Mouse (Mus musculus): ENCODE measurements at regions not wholly inside any gene's neighbourhood (a gene's known extent, or its start where the extent isn't known, plus 50 kb on each side); places are given as distances from the start of the nearest gene placed in this dataset.

GRCm38 (mm10) chr3:52767276-52767675, 249.8 kb downstream of the Cog6 start:
- no peaks in the 10 kb centered on the region for H3K4me1 ChIP-seq (ENCODE audit: control insufficient read depth, insufficient read depth, low read length)
- no peaks in the 10 kb centered on the region for H3K36me3 ChIP-seq (ENCODE audit: control insufficient read depth, insufficient read depth)
- no peak overlapping the region for H3K4me3 ChIP-seq (ENCODE audit: low read length)
- H3K4me2 ChIP-seq (ENCODE audit: low read depth, low read length): no peak overlapping the region
- 61% methylated on average over 10 of the region's 10 CpGs for WGBS
- no peak overlapping the region for H3K27ac ChIP-seq (ENCODE audit: low read length)
- H3K9me3 ChIP-seq (replicated peaks; ENCODE audit: control insufficient read depth, low read length): no peaks in the 10 kb centered on the region
- H3K27me3 ChIP-seq (ENCODE audit: control insufficient read depth, insufficient read depth, low read length): no peaks in the 10 kb centered on the region
- 0 out of 2 replicates have a peak, but pooled peaks have one; percentile 6 for ATAC-seq (replicated peaks; ENCODE audit: extremely low read depth, insufficient read depth, low FRiP score)
- H3K9ac ChIP-seq (ENCODE audit: low read length): no peak overlapping the region

- peak; percentile 32 for ATAC-seq (replicated peaks; ENCODE audit: extremely low read depth, insufficient read depth, low FRiP score)
- Histone ChIP-seq H3K9ac (ENCODE audit: low read length) (no peak overlapping the region), H3K9me3 (replicated peaks; ENCODE audit: control insufficient read depth, low read length) (no peaks in the 10 kb centered on the region), H3K36me3 (ENCODE audit: control insufficient read depth, insufficient read depth) (no peaks in the 10 kb centered on the region), H3K4me1 (ENCODE audit: control insufficient read depth, insufficient read depth, low read length) (no peaks in the 10 kb centered on the region), H3K27ac (ENCODE audit: low read length) (no peak overlapping the region), H3K4me2 (ENCODE audit: low read depth, low read length) (no peak overlapping the region), H3K4me3 (ENCODE audit: low read length) (no peak overlapping the region), H3K27me3 (ENCODE audit: control insufficient read depth, insufficient read depth, low read length) (no peaks in the 10 kb centered on the region)
- 68% methylated on average over 5 of the region's 5 CpGs for WGBS
These were observed 250.2 kb downstream of the Cog6 start for GRCm38 (mm10) chr3:52766841-52767240.

DNA sequence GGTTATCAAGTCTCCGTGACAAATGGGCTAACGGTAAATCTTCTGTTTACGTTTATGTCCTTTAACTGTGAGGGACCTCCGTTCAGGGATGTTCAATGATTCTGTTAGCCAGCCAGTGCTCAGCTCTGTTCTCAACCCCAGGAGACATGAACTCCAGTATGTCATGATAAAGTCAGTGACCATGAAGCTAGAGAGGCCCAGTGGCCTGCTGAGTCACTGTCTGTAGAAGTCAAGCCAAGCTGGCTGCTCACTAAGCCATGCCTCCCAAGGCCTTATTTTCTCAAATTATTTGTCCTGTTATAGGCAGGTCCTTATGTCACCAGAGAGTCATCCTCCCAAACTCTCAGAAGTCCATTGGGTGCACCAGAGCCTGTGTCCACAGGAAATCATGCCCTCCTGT, 252.9 kb downstream of the Cog6 start:
- H3K9ac ChIP-seq (ENCODE audit: low read length): no peak overlapping the region
- H3K36me3 ChIP-seq (ENCODE audit: control insufficient read depth, insufficient read depth): no peaks in the 10 kb centered on the region
- H3K27me3 ChIP-seq (ENCODE audit: control insufficient read depth, insufficient read depth, low read length): no peaks in the 10 kb centered on the region
- no peak overlapping the region for H3K4me3 ChIP-seq (ENCODE audit: low read length)
- no peaks in the 10 kb centered on the region for H3K9me3 ChIP-seq (replicated peaks; ENCODE audit: control insufficient read depth, low read length)
- WGBS: 62% methylated on average over 4 of the region's 4 CpGs
- no peaks in the 10 kb centered on the region for H3K4me1 ChIP-seq (ENCODE audit: control insufficient read depth, insufficient read depth, low read length)
- H3K27ac ChIP-seq (ENCODE audit: low read length): no peak overlapping the region
- no peak for ATAC-seq (replicated peaks; ENCODE audit: extremely low read depth, insufficient read depth, low FRiP score)
- H3K4me2 ChIP-seq (ENCODE audit: low read depth, low read length): no peak overlapping the region

DNA sequence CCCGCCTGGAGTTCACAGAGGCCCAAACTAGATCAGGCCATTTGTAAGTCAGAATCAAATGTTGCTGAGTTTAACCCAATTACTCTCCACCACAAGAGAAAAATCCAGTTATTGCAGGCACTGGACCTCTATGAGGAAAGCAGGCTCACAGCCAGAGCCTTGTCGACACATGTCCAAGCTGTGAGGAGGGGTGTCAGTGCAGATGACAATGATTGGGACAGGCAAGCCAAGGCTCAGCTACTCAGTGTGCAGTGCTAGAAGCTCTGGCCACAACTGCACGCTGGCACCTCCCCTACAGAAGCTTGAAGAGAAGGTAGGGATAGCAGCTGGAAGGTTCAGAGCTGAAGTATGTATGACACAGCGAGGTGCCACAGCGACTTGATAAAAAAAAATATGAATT, 253.4 kb downstream of the Cog6 start:
- no peak for ATAC-seq (replicated peaks; ENCODE audit: extremely low read depth, insufficient read depth, low FRiP score)
- 69% methylated on average over 5 of the region's 5 CpGs for WGBS

GRCm38 (mm10) chr3:52762549-52762948, 254.5 kb downstream of the Cog6 start:
- H3K27ac ChIP-seq (ENCODE audit: low read length): no peak overlapping the region
- no peak overlapping the region for H3K4me3 ChIP-seq (ENCODE audit: low read length)
- 84% methylated on average over 6 of the region's 6 CpGs for WGBS
- no peaks in the 10 kb centered on the region for H3K4me1 ChIP-seq (ENCODE audit: control insufficient read depth, insufficient read depth, low read length)
- H3K27me3 ChIP-seq (ENCODE audit: control insufficient read depth, insufficient read depth, low read length): no peaks in the 10 kb centered on the region
- no peaks in the 10 kb centered on the region for H3K36me3 ChIP-seq (ENCODE audit: control insufficient read depth, insufficient read depth)
- H3K9me3 ChIP-seq (replicated peaks; ENCODE audit: control insufficient read depth, low read length): no peaks in the 10 kb centered on the region
- H3K4me2 ChIP-seq (ENCODE audit: low read depth, low read length): no peak overlapping the region
- ATAC-seq (replicated peaks; ENCODE audit: extremely low read depth, insufficient read depth, low FRiP score): no peak
- no peak overlapping the region for H3K9ac ChIP-seq (ENCODE audit: low read length)

More for the DNA sequence above, 253.4 kb downstream of the Cog6 start:
- Histone ChIP-seq H3K4me3 (ENCODE audit: low read length) (no peak overlapping the region), H3K9ac (ENCODE audit: low read length) (no peak overlapping the region), H3K9me3 (replicated peaks; ENCODE audit: control insufficient read depth, low read length) (no peaks in the 10 kb centered on the region), H3K27ac (ENCODE audit: low read length) (no peak overlapping the region), H3K36me3 (ENCODE audit: control insufficient read depth, insufficient read depth) (no peaks in the 10 kb centered on the region), H3K4me1 (ENCODE audit: control insufficient read depth, insufficient read depth, low read length) (no peaks in the 10 kb centered on the region), H3K27me3 (ENCODE audit: control insufficient read depth, insufficient read depth, low read length) (no peaks in the 10 kb centered on the region), H3K4me2 (ENCODE audit: low read depth, low read length) (no peak overlapping the region)

DNA sequence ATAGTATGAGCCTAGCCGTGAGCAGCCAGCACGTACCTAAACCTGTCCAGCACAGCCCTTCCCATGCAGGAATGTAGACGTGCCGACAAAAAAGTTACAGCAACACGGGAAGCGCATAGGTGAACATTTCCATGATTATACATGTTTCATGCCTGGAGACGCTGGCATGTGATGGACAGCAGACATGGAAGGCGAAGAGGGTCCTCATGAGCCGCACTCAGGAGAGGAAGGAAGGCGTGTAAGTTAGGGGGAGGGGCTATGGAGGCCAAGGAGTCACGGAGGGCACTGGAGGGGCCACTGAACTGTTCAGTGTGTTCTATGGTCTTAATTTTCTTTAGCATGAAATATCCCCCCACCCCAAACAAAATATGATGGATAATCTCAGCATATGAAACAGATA, 257.2 kb downstream of the Cog6 start:
- no peaks in the 10 kb centered on the region for H3K27me3 ChIP-seq (ENCODE audit: control insufficient read depth, insufficient read depth, low read length)
- H3K4me2 ChIP-seq (ENCODE audit: low read depth, low read length): no peak overlapping the region
- 88% methylated on average over 11 of the region's 11 CpGs for WGBS
- no peaks in the 10 kb centered on the region for H3K9me3 ChIP-seq (replicated peaks; ENCODE audit: control insufficient read depth, low read length)
- ATAC-seq (replicated peaks; ENCODE audit: extremely low read depth, insufficient read depth, low FRiP score): no peak
- H3K4me3 ChIP-seq (ENCODE audit: low read length): no peak overlapping the region
- H3K36me3 ChIP-seq (ENCODE audit: control insufficient read depth, insufficient read depth): no peaks in the 10 kb centered on the region
- H3K4me1 ChIP-seq (ENCODE audit: control insufficient read depth, insufficient read depth, low read length): no peaks in the 10 kb centered on the region
- no peak overlapping the region for H3K27ac ChIP-seq (ENCODE audit: low read length)
- H3K9ac ChIP-seq (ENCODE audit: low read length): no peak overlapping the region

GRCm38 (mm10) chr3:52758561-52758960, 258.5 kb downstream of the Cog6 start:
- H3K9me3 ChIP-seq (replicated peaks; ENCODE audit: control insufficient read depth, low read length): no peaks in the 10 kb centered on the region
- H3K4me2 ChIP-seq (ENCODE audit: low read depth, low read length): no peak overlapping the region
- H3K9ac ChIP-seq (ENCODE audit: low read length): no peak overlapping the region
- WGBS: 24% methylated on average over 2 of the region's 2 CpGs
- no peak for ATAC-seq (replicated peaks; ENCODE audit: extremely low read depth, insufficient read depth, low FRiP score)
- H3K4me1 ChIP-seq (ENCODE audit: control insufficient read depth, insufficient read depth, low read length): no peaks in the 10 kb centered on the region
- no peak overlapping the region for H3K27ac ChIP-seq (ENCODE audit: low read length)
- no peaks in the 10 kb centered on the region for H3K27me3 ChIP-seq (ENCODE audit: control insufficient read depth, insufficient read depth, low read length)
- H3K36me3 ChIP-seq (ENCODE audit: control insufficient read depth, insufficient read depth): no peaks in the 10 kb centered on the region
- H3K4me3 ChIP-seq (ENCODE audit: low read length): no peak overlapping the region

GRCm38 (mm10) chr3:52756816-52757215, 260.2 kb downstream of the Cog6 start:
- Histone ChIP-seq H3K36me3 (ENCODE audit: control insufficient read depth, insufficient read depth) (no peaks in the 10 kb centered on the region), H3K9me3 (replicated peaks; ENCODE audit: control insufficient read depth, low read length) (no peaks in the 10 kb centered on the region), H3K27me3 (ENCODE audit: control insufficient read depth, insufficient read depth, low read length) (no peaks in the 10 kb centered on the region), H3K4me2 (ENCODE audit: low read depth, low read length) (no peak overlapping the region), H3K4me3 (ENCODE audit: low read length) (no peak overlapping the region), H3K27ac (ENCODE audit: low read length) (no peak overlapping the region), H3K4me1 (ENCODE audit: control insufficient read depth, insufficient read depth, low read length) (no peaks in the 10 kb centered on the region), H3K9ac (ENCODE audit: low read length) (no peak overlapping the region)
- no peak for ATAC-seq (replicated peaks; ENCODE audit: extremely low read depth, insufficient read depth, low FRiP score)
- 92% methylated on average over 5 of the region's 5 CpGs for WGBS

DNA sequence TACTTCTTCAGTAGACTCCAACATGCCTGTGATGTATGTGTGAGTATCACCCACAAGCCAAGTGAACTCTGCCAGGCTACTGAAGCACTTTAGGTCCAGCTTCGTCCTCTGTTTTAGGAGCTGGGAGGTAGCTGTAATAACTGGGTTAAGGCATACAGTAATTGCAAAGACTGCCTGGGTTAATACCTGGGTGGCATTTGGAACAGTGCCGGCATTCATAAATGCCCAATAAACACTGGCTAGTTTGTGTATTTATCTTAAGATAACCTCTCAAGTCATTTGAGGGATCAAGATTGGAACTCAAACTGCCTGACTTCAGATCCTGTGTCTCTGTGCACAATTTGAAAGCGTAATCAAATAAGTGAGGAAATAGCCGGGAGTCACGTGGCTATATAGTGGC, 261.0 kb downstream of the Cog6 start:
- no peak for ATAC-seq (replicated peaks; ENCODE audit: extremely low read depth, insufficient read depth, low FRiP score)
- Histone ChIP-seq H3K27ac (ENCODE audit: low read length) (no peak overlapping the region), H3K27me3 (ENCODE audit: control insufficient read depth, insufficient read depth, low read length) (no peaks in the 10 kb centered on the region), H3K4me2 (ENCODE audit: low read depth, low read length) (no peak overlapping the region), H3K4me3 (ENCODE audit: low read length) (no peak overlapping the region), H3K4me1 (ENCODE audit: control insufficient read depth, insufficient read depth, low read length) (no peaks in the 10 kb centered on the region), H3K9me3 (replicated peaks; ENCODE audit: control insufficient read depth, low read length) (no peaks in the 10 kb centered on the region), H3K9ac (ENCODE audit: low read length) (no peak overlapping the region), H3K36me3 (ENCODE audit: control insufficient read depth, insufficient read depth) (no peaks in the 10 kb centered on the region)
- WGBS: 70% methylated on average over 5 of the region's 5 CpGs

DNA sequence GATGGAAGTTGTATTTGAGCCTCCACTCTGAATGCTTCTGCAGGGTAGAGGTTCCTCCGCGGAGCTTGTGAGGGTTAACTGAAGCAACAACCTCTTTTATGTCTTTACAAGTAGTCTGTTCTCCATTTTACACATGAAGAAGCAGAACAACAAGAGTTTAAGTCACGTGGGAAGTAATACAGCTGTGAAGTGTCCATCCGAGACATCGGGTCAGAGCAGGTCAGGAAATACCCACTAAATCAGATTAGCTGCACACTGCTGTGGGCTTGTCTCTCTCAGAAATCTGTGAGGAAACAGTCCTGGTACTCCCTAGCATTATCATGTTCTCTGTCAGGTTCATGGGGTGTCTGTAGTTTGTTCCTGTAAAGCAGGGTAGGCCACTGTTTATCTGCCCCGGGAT, 262.1 kb downstream of the Cog6 start:
- H3K36me3 ChIP-seq (ENCODE audit: control insufficient read depth, insufficient read depth): no peaks in the 10 kb centered on the region
- H3K9me3 ChIP-seq (replicated peaks; ENCODE audit: control insufficient read depth, low read length): no peaks in the 10 kb centered on the region
- no peak overlapping the region for H3K4me2 ChIP-seq (ENCODE audit: low read depth, low read length)
- no peaks in the 10 kb centered on the region for H3K4me1 ChIP-seq (ENCODE audit: control insufficient read depth, insufficient read depth, low read length)
- no peak overlapping the region for H3K27ac ChIP-seq (ENCODE audit: low read length)
- 54% methylated on average over 6 of the region's 6 CpGs for WGBS
- no peak overlapping the region for H3K9ac ChIP-seq (ENCODE audit: low read length)
- no peaks in the 10 kb centered on the region for H3K27me3 ChIP-seq (ENCODE audit: control insufficient read depth, insufficient read depth, low read length)
- no peak overlapping the region for H3K4me3 ChIP-seq (ENCODE audit: low read length)
- ATAC-seq (replicated peaks; ENCODE audit: extremely low read depth, insufficient read depth, low FRiP score): no peak

Data from heart, embryonic 16.5 days (tissue).